ENCODE assay signal across 8 mouse cellular contexts in genomic region chr3:105538819-105539607, GRCm38 (mm10).
DNase-seq lines count a peak whose midpoint lies in the region; ATAC-seq and TF ChIP-seq lines count a peak whose summit lies in the region.

No protein-coding gene starts in this region.

- no peak overlapping the region for H3K4me3 ChIP-seq in hindbrain, embryonic 15.5 days
- H3K4me3 ChIP-seq in thymus, adult 2 months (ENCODE audit: control insufficient read depth, insufficient read depth, low read length) = no peak overlapping the region

- peak overlapping the region; percentile 24 for H3K4me2 ChIP-seq in hindbrain, embryonic 15.5 days

- H3K9me3 ChIP-seq in hindbrain, embryonic 15.5 days = no peaks in the 10 kb centered on the region

- H3K9ac ChIP-seq in hindbrain, embryonic 15.5 days = no peak overlapping the region

- DNase-seq in cerebellum, postnatal 10 days = peak; percentile 77 to 87
- no peak for DNase-seq in cerebellum, adult 11 months
- peak; percentile 9 for DNase-seq in thymus, adult 18-20 months
- DNase-seq in thymus, postnatal 0 days (ENCODE audit: low spot score) = no peak
- DNase-seq in thymus, adult 2 months = peak; percentile 34
- DNase-seq in urinary bladder, postnatal 36 days (ENCODE audit: low spot score in 2 of 2) = no peak
- no peak for DNase-seq in lung, postnatal 36 days

- peaks cover 19% of the 10 kb centered on the region for H3K4me1 ChIP-seq in hindbrain, embryonic 15.5 days (replicated peaks)
- H3K4me1 ChIP-seq in thymus, adult 2 months (replicated peaks; ENCODE audit: control insufficient read depth, insufficient read depth, low read length) = no peaks in the 10 kb centered on the region; the same call in 1 of the 2 replicates

- H3K27ac ChIP-seq in hindbrain, embryonic 15.5 days (replicated peaks) = peak overlapping the region; percentile 60
- no peak overlapping the region for H3K27ac ChIP-seq in thymus, adult 2 months (ENCODE audit: control insufficient read depth, insufficient read depth, low read length)

- no peak for TF ChIP-seq CTCF in thymus, adult 2 months (IDR thresholded peaks at IDR 0.05; ENCODE audit: borderline replicate concordance, control insufficient read depth, extremely low read depth, insufficient read depth, low read length, poor library complexity)

- no peaks in the 10 kb centered on the region for H3K36me3 ChIP-seq in hindbrain, embryonic 15.5 days
- no peaks in the 10 kb centered on the region for H3K36me3 ChIP-seq in thymus, adult 2 months (ENCODE audit: control insufficient read depth, insufficient read depth, low read length)

- TF ChIP-seq POLR2A in thymus, adult 2 months (IDR thresholded peaks at IDR 0.05; ENCODE audit: control insufficient read depth, extremely low read depth, insufficient read depth, low read length, poor library complexity) = no peak

- no peaks in the 10 kb centered on the region for H3K27me3 ChIP-seq in hindbrain, embryonic 15.5 days
- no peaks in the 10 kb centered on the region for H3K27me3 ChIP-seq in thymus, adult 2 months (ENCODE audit: control insufficient read depth, insufficient read depth, low read length)

- 14% methylated on average over 13 of the region's 13 CpGs for WGBS in hindbrain, embryonic 15.5 days
- WGBS in thymus, adult 2 months = 14% methylated on average over 13 of the region's 13 CpGs

- ATAC-seq in hindbrain, embryonic 15.5 days (ENCODE audit: low FRiP score, low read depth) = peak; percentile 83

Comparison
In these comparisons a context has a peak if more than half of its experiments do, and no peak if none do; other contexts are left out.
1. DNase-seq: peak in cerebellum, postnatal 10 days (2 of 2), thymus, adult 18-20 months (2 of 2) and thymus, adult 2 months (single experiment); none in cerebellum, adult 11 months (single experiment), thymus, postnatal 0 days (single experiment), urinary bladder, postnatal 36 days (0 of 2) and lung, postnatal 36 days (single experiment).